Mouse (Mus musculus): Measurements from ENCODE around the gene Slc7a5.

DNA sequence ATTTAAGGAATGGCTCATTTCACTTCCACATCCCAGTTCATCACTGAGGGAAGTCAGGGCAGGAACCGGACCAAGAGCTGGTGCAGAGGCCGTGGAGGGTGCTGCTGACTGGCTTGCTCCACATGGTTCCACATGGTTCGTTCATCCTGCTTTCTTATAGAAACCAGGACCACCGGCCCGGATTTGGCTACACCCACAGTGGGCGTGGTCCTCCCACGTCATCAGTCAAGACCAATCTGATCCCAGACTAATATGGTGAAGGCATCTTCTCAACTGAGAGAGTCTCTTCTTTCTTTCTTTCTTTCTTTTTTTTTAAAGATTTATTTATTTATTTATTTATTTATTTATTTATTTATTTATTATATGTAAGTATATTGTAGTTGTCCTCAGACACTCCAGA lies 24.1 kb upstream of the Slc7a5 start:
- no peak for TF ChIP-seq POLR2A (IDR thresholded peaks at IDR 0.05; ENCODE audit: low read depth, low read length)
- no peak for TF ChIP-seq CTCF (conservative IDR thresholded peaks at IDR 0.05; ENCODE audit: insufficient read depth, insufficient read length, low read depth, low read length)
